Mouse (Mus musculus): ENCODE measurements around the gene Doc2b. TPM values are rescaled to one million over a fixed set of nuclear protein-coding genes. Genes with fewer than 3 reads are reported as not detected.

Gene Doc2b
- total RNA-seq (2014; fragmentation: Nextera tagmentation) = not detected in 2 replicates
- total RNA-seq (2017) = 0.06 TPM in 1 of 2 replicates, not detected in the other
- not detected in 2 replicates for polyA plus RNA-seq (2012)

- Histone ChIP-seq H3K4me1 (ENCODE audit: insufficient read depth, low read depth, low read length) (no peaks in the 10 kb centered on the region), H3K9me3 (replicated peaks) (peaks cover 10% of the 10 kb centered on the region), H3K36me3 (replicated peaks) (no peaks in the 10 kb centered on the region), H3K27me3 (ENCODE audit: insufficient read depth, low read length) (peaks cover 4% of the 10 kb centered on the region; the same call in 1 of the 2 replicates), H3K4me3 (ENCODE audit: low read depth, low read length) (no peak within 1 kb of the TSS)
- no peak for DNase-seq (ENCODE audit: low spot score)
- TF ChIP-seq GATA2 (IDR thresholded peaks at IDR 0.05; ENCODE audit: borderline replicate concordance, low read depth, low read length) = no peak
- TF ChIP-seq POLR2AphosphoS5 (IDR thresholded peaks at IDR 0.05; ENCODE audit: insufficient replicate concordance, low read depth, low read length) = no peak
- TF ChIP-seq TAL1 (conservative IDR thresholded peaks at IDR 0.05; ENCODE audit: low read depth, low read length) = no peak
- TF ChIP-seq CTCF (IDR thresholded peaks at IDR 0.05; ENCODE audit: low read depth, low read length) = no peak
- TF ChIP-seq GATA1 (IDR thresholded peaks at IDR 0.05; ENCODE audit: borderline replicate concordance, low read length) = no peak
- ATAC-seq (ENCODE audit: extremely low read depth, insufficient number of reproducible peaks, low FRiP score, poor library complexity, severe bottlenecking) = no peak
Observed at GRCm38 (mm10) chr11:75796029-75796445, at the start of gene Doc2b. Doc2b (minus strand) TSS chr11:75796049.

- no peaks in the 10 kb centered on the region for H3K4me1 ChIP-seq (ENCODE audit: insufficient read depth, low read depth, low read length)
- no peak for ATAC-seq (ENCODE audit: extremely low read depth, insufficient number of reproducible peaks, low FRiP score, poor library complexity, severe bottlenecking)
- H3K36me3 ChIP-seq (replicated peaks) = no peaks in the 10 kb centered on the region
- TF ChIP-seq GATA2 (IDR thresholded peaks at IDR 0.05; ENCODE audit: borderline replicate concordance, low read depth, low read length) (no peak), TAL1 (conservative IDR thresholded peaks at IDR 0.05; ENCODE audit: low read depth, low read length) (no peak), GATA1 (IDR thresholded peaks at IDR 0.05; ENCODE audit: borderline replicate concordance, low read length) (no peak), CTCF (IDR thresholded peaks at IDR 0.05; ENCODE audit: low read depth, low read length) (no peak), POLR2AphosphoS5 (IDR thresholded peaks at IDR 0.05; ENCODE audit: insufficient replicate concordance, low read depth, low read length) (no peak)
- H3K4me3 ChIP-seq (ENCODE audit: low read depth, low read length) = no peak overlapping the region
- DNase-seq (ENCODE audit: low spot score) = no peak
- H3K27me3 ChIP-seq (ENCODE audit: insufficient read depth, low read length) = peaks cover 29% of the 10 kb centered on the region
- H3K9me3 ChIP-seq (replicated peaks) = no peaks in the 10 kb centered on the region
Observed at GRCm38 (mm10) chr11:75842904-75843619, 47.2 kb upstream of the Doc2b start.

GRCm38 (mm10) chr11:75841503-75841902 is 45.7 kb upstream of the Doc2b start:
- no peak overlapping the region for H3K4me3 ChIP-seq (ENCODE audit: low read depth, low read length)
- no peaks in the 10 kb centered on the region for H3K4me1 ChIP-seq (ENCODE audit: insufficient read depth, low read depth, low read length)

GRCm38 (mm10) chr11:75839536-75840430 is 43.9 kb upstream of the Doc2b start:
- H3K9me3 ChIP-seq (replicated peaks) = no peaks in the 10 kb centered on the region
- no peak for ATAC-seq (ENCODE audit: extremely low read depth, insufficient number of reproducible peaks, low FRiP score, poor library complexity, severe bottlenecking)
- TF ChIP-seq POLR2AphosphoS5 (IDR thresholded peaks at IDR 0.05; ENCODE audit: insufficient replicate concordance, low read depth, low read length) (no peak), GATA1 (IDR thresholded peaks at IDR 0.05; ENCODE audit: borderline replicate concordance, low read length) (no peak), TAL1 (conservative IDR thresholded peaks at IDR 0.05; ENCODE audit: low read depth, low read length) (no peak), CTCF (IDR thresholded peaks at IDR 0.05; ENCODE audit: low read depth, low read length) (no peak), GATA2 (IDR thresholded peaks at IDR 0.05; ENCODE audit: borderline replicate concordance, low read depth, low read length) (no peak)
- no peak for DNase-seq (ENCODE audit: low spot score)
- H3K27me3 ChIP-seq (ENCODE audit: insufficient read depth, low read length) = peaks cover 25% of the 10 kb centered on the region
- no peaks in the 10 kb centered on the region for H3K4me1 ChIP-seq (ENCODE audit: insufficient read depth, low read depth, low read length)
- no peak overlapping the region for H3K4me3 ChIP-seq (ENCODE audit: low read depth, low read length)
- no peaks in the 10 kb centered on the region for H3K36me3 ChIP-seq (replicated peaks)

More at GRCm38 (mm10) chr11:75841503-75841902, 45.7 kb upstream of the Doc2b start:
- no peak for DNase-seq (ENCODE audit: low spot score)
- no peak for ATAC-seq (ENCODE audit: extremely low read depth, insufficient number of reproducible peaks, low FRiP score, poor library complexity, severe bottlenecking)
- H3K27me3 ChIP-seq (ENCODE audit: insufficient read depth, low read length) = peaks cover 28% of the 10 kb centered on the region
- no peaks in the 10 kb centered on the region for H3K9me3 ChIP-seq (replicated peaks)
- H3K36me3 ChIP-seq (replicated peaks) = no peaks in the 10 kb centered on the region
- no peak for TF ChIP-seq GATA1 (IDR thresholded peaks at IDR 0.05; ENCODE audit: borderline replicate concordance, low read length)
- TF ChIP-seq CTCF (IDR thresholded peaks at IDR 0.05; ENCODE audit: low read depth, low read length) = no peak
- TF ChIP-seq POLR2AphosphoS5 (IDR thresholded peaks at IDR 0.05; ENCODE audit: insufficient replicate concordance, low read depth, low read length) = no peak
- no peak for TF ChIP-seq TAL1 (conservative IDR thresholded peaks at IDR 0.05; ENCODE audit: low read depth, low read length)
- no peak for TF ChIP-seq GATA2 (IDR thresholded peaks at IDR 0.05; ENCODE audit: borderline replicate concordance, low read depth, low read length)

- no peak for ATAC-seq (ENCODE audit: extremely low read depth, insufficient number of reproducible peaks, low FRiP score, poor library complexity, severe bottlenecking)
- Histone ChIP-seq H3K27me3 (ENCODE audit: insufficient read depth, low read length) (peaks cover 28% of the 10 kb centered on the region), H3K4me1 (ENCODE audit: insufficient read depth, low read depth, low read length) (no peaks in the 10 kb centered on the region)
Observed at GRCm38 (mm10) chr11:75838861-75839426, 43.1 kb upstream of the Doc2b start.

More at GRCm38 (mm10) chr11:75838861-75839426, 43.1 kb upstream of the Doc2b start:
- TF ChIP-seq CTCF (IDR thresholded peaks at IDR 0.05; ENCODE audit: low read depth, low read length) (no peak), TAL1 (conservative IDR thresholded peaks at IDR 0.05; ENCODE audit: low read depth, low read length) (no peak), GATA1 (IDR thresholded peaks at IDR 0.05; ENCODE audit: borderline replicate concordance, low read length) (no peak), GATA2 (IDR thresholded peaks at IDR 0.05; ENCODE audit: borderline replicate concordance, low read depth, low read length) (no peak), POLR2AphosphoS5 (IDR thresholded peaks at IDR 0.05; ENCODE audit: insufficient replicate concordance, low read depth, low read length) (no peak)
- no peak for DNase-seq (ENCODE audit: low spot score)
- Histone ChIP-seq H3K9me3 (replicated peaks) (no peaks in the 10 kb centered on the region), H3K36me3 (replicated peaks) (no peaks in the 10 kb centered on the region), H3K4me3 (ENCODE audit: low read depth, low read length) (no peak overlapping the region)

Data from G1E (cell line).